Mouse (Mus musculus): ENCODE measurements around the gene Zfp322a.
"Not testable (repeated sequence)": the region's sequence is repeated elsewhere in the genome, so short reads cannot be mapped to it uniquely, and the experiment has no call there.

Zfp322a gene

GRCm38 (mm10) chr13:23368583-23369420 lies at the start of gene Zfp322a:
Gene Zfp322a (minus strand): TSS chr13:23369208.
- DNase-seq (ENCODE audit: low spot score in 2 of 2), result peak; percentile 92 to 94

GRCm38 (mm10) chr13:23412630-23413521 lies 43.9 kb upstream of the Zfp322a start:
- DNase-seq (ENCODE audit: low spot score in 2 of 2), result peak in 1 of 2 experiments; percentile 35

- no peak for DNase-seq (ENCODE audit: low spot score in 2 of 2)
Measured at GRCm38 (mm10) chr13:23412211-23412629, 43.2 kb upstream of the Zfp322a start.

GRCm38 (mm10) chr13:23411311-23412210 lies 42.6 kb upstream of the Zfp322a start:
- no peak for DNase-seq (ENCODE audit: low spot score in 2 of 2)

- no peak for DNase-seq (ENCODE audit: low spot score in 2 of 2)
Measured at GRCm38 (mm10) chr13:23410632-23411031, 41.6 kb upstream of the Zfp322a start.

GRCm38 (mm10) chr13:23402626-23403025 lies 33.6 kb upstream of the Zfp322a start:
- no peak for DNase-seq (ENCODE audit: low spot score in 2 of 2)

- peak; percentile 49 to 77 for DNase-seq (ENCODE audit: low spot score in 2 of 2)
Measured at GRCm38 (mm10) chr13:23401683-23402527, 32.9 kb upstream of the Zfp322a start.

GRCm38 (mm10) chr13:23400771-23401682 lies 32.0 kb upstream of the Zfp322a start:
- DNase-seq (ENCODE audit: low spot score in 2 of 2), result no peak

GRCm38 (mm10) chr13:23396913-23397312 lies 27.9 kb upstream of the Zfp322a start:
- DNase-seq (ENCODE audit: low spot score in 2 of 2), result not testable (repeated sequence)

- no peak for DNase-seq (ENCODE audit: low spot score in 2 of 2)
Measured at GRCm38 (mm10) chr13:23396246-23396703, 27.3 kb upstream of the Zfp322a start.

GRCm38 (mm10) chr13:23395301-23396245 lies 26.6 kb upstream of the Zfp322a start:
- no peak for DNase-seq (ENCODE audit: low spot score in 2 of 2)

- DNase-seq (ENCODE audit: low spot score in 2 of 2), result no peak
Measured at GRCm38 (mm10) chr13:23387548-23387947, 18.5 kb upstream of the Zfp322a start.

GRCm38 (mm10) chr13:23383127-23383526 lies 14.1 kb upstream of the Zfp322a start:
- no peak for DNase-seq (ENCODE audit: low spot score in 2 of 2)

GRCm38 (mm10) chr13:23372433-23372832 lies 3.4 kb upstream of the Zfp322a start:
- no peak for DNase-seq (ENCODE audit: low spot score in 2 of 2)

- DNase-seq (ENCODE audit: low spot score in 2 of 2), result no peak
Measured at GRCm38 (mm10) chr13:23370075-23370474, 1.1 kb upstream of the Zfp322a start.

- no peak for DNase-seq (ENCODE audit: low spot score in 2 of 2)
Measured at GRCm38 (mm10) chr13:23369421-23369765, 385 bp upstream of the Zfp322a start.

- DNase-seq (ENCODE audit: low spot score in 2 of 2), result no peak
Measured at GRCm38 (mm10) chr13:23361536-23361935, 7.5 kb downstream of the Zfp322a start.

GRCm38 (mm10) chr13:23354541-23354940 lies 14.5 kb downstream of the Zfp322a start:
- DNase-seq (ENCODE audit: low spot score in 2 of 2), result not testable (repeated sequence)

Data from thymus, postnatal 10 days (tissue).